11 mouse cellular contexts compared by ENCODE assay signal in the genomic region with DNA sequence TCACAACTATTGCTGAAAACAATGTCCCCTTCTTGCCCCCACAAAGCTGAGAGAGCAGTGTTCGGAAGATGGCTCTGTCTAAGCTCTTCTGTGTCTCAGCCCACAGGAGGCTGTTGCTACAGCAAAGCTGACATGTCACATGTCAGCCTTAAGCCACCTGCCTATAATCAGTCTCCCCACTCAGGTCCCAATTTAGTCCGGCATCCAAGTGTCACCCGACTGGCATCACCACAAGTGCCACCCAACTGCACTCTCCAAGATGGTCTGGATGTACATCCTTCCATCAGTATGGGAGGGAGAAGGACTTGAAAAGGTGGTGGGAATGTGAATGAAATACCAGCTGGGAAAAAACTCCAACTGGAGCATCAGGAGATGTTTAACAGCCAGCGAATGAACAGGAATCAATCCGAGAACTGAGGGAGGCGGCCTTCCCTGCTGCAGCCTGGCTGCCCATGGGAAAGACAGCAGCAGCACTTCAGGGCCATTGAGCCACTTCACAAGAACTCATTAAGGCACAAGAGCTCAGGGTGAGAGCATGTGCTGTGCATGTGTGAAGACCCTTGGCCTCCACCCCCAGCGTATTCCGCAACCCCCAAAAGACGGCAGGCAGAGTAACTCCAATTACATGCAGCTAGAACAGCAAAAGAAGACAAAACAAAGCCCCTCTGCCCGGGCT. TPM values are rescaled to one million over a fixed set of nuclear protein-coding genes. Genes with fewer than 3 reads are reported as not detected.
DNase-seq lines count a peak whose midpoint lies in the region; ATAC-seq lines count a peak whose summit lies in the region.
"Had no signal": no experiment of that assay in that cellular context is flagged by ENCODE, and none has a peak within 500 bp of the region (broad histone marks: within the 10 kb centered on the region; RNA-seq: fewer than 3 reads in every experiment).

No protein-coding gene starts in this region.

- no peak overlapping the region for H3K4me2 ChIP-seq in kidney, embryonic 15.5 days
- peak overlapping the region; percentile 6; the same call in 1 of the 2 replicates for H3K4me2 ChIP-seq in forebrain, embryonic 11.5 days (ENCODE audit: low read depth, low read length, severe bottlenecking)
- H3K4me2 ChIP-seq in hindbrain, embryonic 15.5 days, result no peak overlapping the region
- H3K4me2 ChIP-seq in midbrain, embryonic 15.5 days, result peak overlapping the region; percentile 3; the same call in 1 of the 2 replicates
- H3K4me2 ChIP-seq: liver, embryonic 15.5 days had no signal

- H3K4me1 ChIP-seq in kidney, embryonic 15.5 days, result peaks cover 87% of the 10 kb centered on the region
- peaks cover 49% of the 10 kb centered on the region for H3K4me1 ChIP-seq in forebrain, embryonic 11.5 days (replicated peaks; ENCODE audit: control insufficient read depth, insufficient read depth, low read length)
- peaks cover 74% of the 10 kb centered on the region for H3K4me1 ChIP-seq in hindbrain, embryonic 15.5 days (replicated peaks)
- H3K4me1 ChIP-seq in midbrain, embryonic 15.5 days, result peaks cover 70% of the 10 kb centered on the region

- peak overlapping the region; percentile 54 for H3K27ac ChIP-seq in kidney, embryonic 15.5 days
- peak overlapping the region; percentile 75 for H3K27ac ChIP-seq in forebrain, embryonic 11.5 days (ENCODE audit: low read depth, low read length)
- peak overlapping the region; percentile 12; the same call in 1 of the 2 replicates for H3K27ac ChIP-seq in hindbrain, embryonic 15.5 days (replicated peaks)
- peak overlapping the region; percentile 71 for H3K27ac ChIP-seq in midbrain, embryonic 15.5 days
- H3K27ac ChIP-seq: liver, embryonic 15.5 days had no signal

- 46% methylated on average over 10 of the region's 10 CpGs for WGBS in kidney, embryonic 15.5 days
- 39% methylated on average over 10 of the region's 10 CpGs for WGBS in forebrain, embryonic 11.5 days
- 32% methylated on average over 10 of the region's 10 CpGs for WGBS in hindbrain, embryonic 15.5 days
- WGBS in midbrain, embryonic 15.5 days, result 26% methylated on average over 10 of the region's 10 CpGs

- peak; percentile 38; the same call in 1 of the 2 replicates for ATAC-seq in kidney, embryonic 15.5 days (replicated peaks; ENCODE audit: low FRiP score)
- peak; percentile 59 for ATAC-seq in forebrain, embryonic 11.5 days (replicated peaks; ENCODE audit: low FRiP score)
- no peak for ATAC-seq in hindbrain, embryonic 15.5 days (ENCODE audit: low FRiP score, low read depth)
- no peak for ATAC-seq in midbrain, embryonic 15.5 days (replicated peaks)

- no peaks in the 10 kb centered on the region for H3K27me3 ChIP-seq in kidney, embryonic 15.5 days
- H3K27me3 ChIP-seq in forebrain, embryonic 11.5 days (ENCODE audit: control insufficient read depth, insufficient read depth, low read length), result no peaks in the 10 kb centered on the region
- no peaks in the 10 kb centered on the region for H3K27me3 ChIP-seq in hindbrain, embryonic 15.5 days
- no peaks in the 10 kb centered on the region for H3K27me3 ChIP-seq in midbrain, embryonic 15.5 days (replicated peaks)
- H3K27me3 ChIP-seq: liver, embryonic 15.5 days had no signal

- no peak for DNase-seq in kidney, postnatal 36 days
- peak; percentile 70 for DNase-seq in forebrain, embryonic 11.5 days (ENCODE audit: low spot score)
- no peak for DNase-seq in frontal cortex, postnatal 10 days (ENCODE audit: low spot score in 2 of 2)
- no peak for DNase-seq in urinary bladder, postnatal 10 days (ENCODE audit: low spot score)
- no peak for DNase-seq in urinary bladder, postnatal 4 days (ENCODE audit: low spot score in 2 of 2)
- DNase-seq: kidney, adult 11 months; thymus, postnatal 14 days had no signal

- 0 out of 2 replicates have a peak, but pooled peaks cover 3% of the 10 kb centered on the region for H3K36me3 ChIP-seq in kidney, embryonic 15.5 days
- H3K36me3 ChIP-seq in forebrain, embryonic 11.5 days (ENCODE audit: control insufficient read depth, insufficient read depth, low read length), result no peaks in the 10 kb centered on the region
- no peaks in the 10 kb centered on the region for H3K36me3 ChIP-seq in hindbrain, embryonic 15.5 days
- no peaks in the 10 kb centered on the region for H3K36me3 ChIP-seq in midbrain, embryonic 15.5 days (replicated peaks)
- H3K36me3 ChIP-seq: liver, embryonic 15.5 days had no signal

- no peaks in the 10 kb centered on the region for H3K9me3 ChIP-seq in kidney, embryonic 15.5 days (replicated peaks)
- H3K9me3 ChIP-seq in forebrain, embryonic 11.5 days (ENCODE audit: control insufficient read depth, low read length), result no peaks in the 10 kb centered on the region
- H3K9me3 ChIP-seq in hindbrain, embryonic 15.5 days, result no peaks in the 10 kb centered on the region
- no peaks in the 10 kb centered on the region for H3K9me3 ChIP-seq in midbrain, embryonic 15.5 days
- H3K9me3 ChIP-seq: liver, embryonic 15.5 days had no signal

- no peak overlapping the region for H3K9ac ChIP-seq in kidney, embryonic 15.5 days
- no peak overlapping the region for H3K9ac ChIP-seq in forebrain, embryonic 11.5 days (ENCODE audit: low read length)
- H3K9ac ChIP-seq in hindbrain, embryonic 15.5 days, result no peak overlapping the region
- H3K9ac ChIP-seq in midbrain, embryonic 15.5 days, result no peak overlapping the region
- H3K9ac ChIP-seq: liver, embryonic 15.5 days had no signal

- H3K4me3 ChIP-seq in kidney, embryonic 15.5 days (replicated peaks), result no peak overlapping the region
- no peak overlapping the region for H3K4me3 ChIP-seq in forebrain, embryonic 11.5 days (ENCODE audit: low read depth, low read length)
- no peak overlapping the region for H3K4me3 ChIP-seq in hindbrain, embryonic 15.5 days
- H3K4me3 ChIP-seq in midbrain, embryonic 15.5 days, result no peak overlapping the region
- H3K4me3 ChIP-seq: liver, embryonic 15.5 days had no signal

RNA-seq across cellular contexts. Expression of a gene that starts 55.6 kb away (rescaled TPM):
- polyA plus RNA-seq in kidney, embryonic 15.5 days (2015; fragmentation: Nextera tagmentation; extraction: Ambion mirVana), result 106 and 110 TPM in 2 replicates
- polyA plus RNA-seq in forebrain, embryonic 11.5 days (2014; fragmentation: Nextera tagmentation; extraction: Ambion mirVana), result 72.0 and 73.1 TPM in 2 replicates
- polyA plus RNA-seq in hindbrain, embryonic 15.5 days (2015; fragmentation: Nextera tagmentation; extraction: Ambion mirVana), result 51.8 and 59.6 TPM in 2 replicates
- 47.3 and 52.4 TPM in 2 replicates for polyA plus RNA-seq in midbrain, embryonic 15.5 days (2015; fragmentation: Nextera tagmentation; extraction: Ambion mirVana)

Comparison
In these comparisons a context has a peak if more than half of its experiments do, and no peak if none do; other contexts are left out.
1. ATAC-seq: peak in kidney, embryonic 15.5 days (single experiment) and forebrain, embryonic 11.5 days (single experiment); none in hindbrain, embryonic 15.5 days (single experiment) and midbrain, embryonic 15.5 days (single experiment).
2. H3K27ac ChIP-seq: peak in every context shown above with its lines; median percentile 75 in forebrain, embryonic 11.5 days; 71 in midbrain, embryonic 15.5 days; 54 in kidney, embryonic 15.5 days; 12 in hindbrain, embryonic 15.5 days.
3. H3K4me2 ChIP-seq: peak in forebrain, embryonic 11.5 days (single experiment) and midbrain, embryonic 15.5 days (single experiment); none in kidney, embryonic 15.5 days (single experiment) and hindbrain, embryonic 15.5 days (single experiment).